In the genomic region with DNA sequence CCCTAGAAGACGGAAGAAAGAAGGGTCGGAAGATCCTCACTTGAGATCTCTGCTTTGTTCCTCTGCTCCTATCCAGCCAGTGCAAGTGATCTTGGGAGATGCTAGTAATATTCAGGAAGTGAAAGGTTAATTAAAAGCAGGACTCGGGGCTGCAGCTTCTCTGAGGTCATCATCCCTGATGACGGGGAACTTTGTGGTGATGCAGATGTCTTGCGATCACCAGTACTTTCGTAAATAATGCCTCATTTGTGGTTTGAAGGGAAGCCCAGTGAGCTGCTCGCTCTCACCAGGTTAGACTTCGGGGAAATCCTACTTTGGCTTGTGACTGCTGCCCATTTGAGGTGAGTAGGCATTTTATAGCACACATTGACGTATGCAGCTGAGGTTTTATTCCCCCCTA, we compare ENCODE assay signal across 16 mouse cellular contexts.
"Had no signal": no experiment of that assay in that cellular context is flagged by ENCODE, and none has a peak within 500 bp of the region (broad histone marks: within the 10 kb centered on the region; RNA-seq: fewer than 3 reads in every experiment).

No protein-coding gene starts in this region.

- H3K27me3 ChIP-seq: lung, embryonic 15.5 days; midbrain, embryonic 12.5 days; midbrain, embryonic 15.5 days; neural tube, embryonic 12.5 days; stomach, embryonic 15.5 days had no signal

- H3K9me3 ChIP-seq: lung, embryonic 15.5 days; midbrain, embryonic 10.5 days; midbrain, embryonic 12.5 days; midbrain, embryonic 15.5 days; neural tube, embryonic 12.5 days; stomach, embryonic 15.5 days had no signal

- DNase-seq: lung, adult 2 months; lung, postnatal 14 days; lung, postnatal 36 days; right cerebral cortex, postnatal 14 days; thymus, adult 2 months; thymus, postnatal 25 days; thymus, postnatal 4 days had no signal

- H3K4me2 ChIP-seq: lung, embryonic 15.5 days; midbrain, embryonic 12.5 days; midbrain, embryonic 15.5 days; neural tube, embryonic 12.5 days; stomach, embryonic 15.5 days had no signal

- ATAC-seq: lung, postnatal 0 days; midbrain, embryonic 15.5 days had no signal

- H3K36me3 ChIP-seq: lung, embryonic 15.5 days; midbrain, embryonic 10.5 days; midbrain, embryonic 12.5 days; midbrain, embryonic 15.5 days; neural tube, embryonic 12.5 days; stomach, embryonic 15.5 days had no signal

- H3K4me1 ChIP-seq: lung, embryonic 15.5 days; midbrain, embryonic 10.5 days; midbrain, embryonic 12.5 days; midbrain, embryonic 15.5 days; neural tube, embryonic 12.5 days; stomach, embryonic 15.5 days had no signal

- H3K4me3 ChIP-seq: lung, embryonic 15.5 days; midbrain, embryonic 10.5 days; midbrain, embryonic 12.5 days; midbrain, embryonic 15.5 days; neural tube, embryonic 12.5 days; stomach, embryonic 15.5 days had no signal

- H3K9ac ChIP-seq: lung, embryonic 15.5 days; midbrain, embryonic 12.5 days; midbrain, embryonic 15.5 days; neural tube, embryonic 12.5 days; stomach, embryonic 15.5 days had no signal

- H3K27ac ChIP-seq: lung, embryonic 15.5 days; macrophage; midbrain, embryonic 10.5 days; midbrain, embryonic 12.5 days; midbrain, embryonic 15.5 days; neural tube, embryonic 12.5 days; stomach, embryonic 15.5 days; stomach, postnatal 0 days had no signal
